Mouse (Mus musculus) kidney, adult 11 months (tissue): ENCODE results near the gene Slco4c1.

Experiments
- DNase-seq: peaks from one replicate; pipeline ENCODE4 v3.0.0; 2022

The Slco4c1 gene

GRCm38 (mm10) chr1:96871528-96872360 lies at the start of gene Slco4c1:
Slco4c1 (minus strand) TSS chr1:96872171.
- peak; percentile 55 for DNase-seq

GRCm38 (mm10) chr1:96917333-96917732 lies 45.4 kb upstream of the Slco4c1 start:
- DNase-seq, result no peak

- DNase-seq, result no peak
These were observed 11.8 kb upstream of the Slco4c1 start for GRCm38 (mm10) chr1:96883788-96884187.

GRCm38 (mm10) chr1:96878572-96878971 lies 6.6 kb upstream of the Slco4c1 start:
- DNase-seq, result no peak

GRCm38 (mm10) chr1:96876076-96876475 lies 4.1 kb upstream of the Slco4c1 start:
- DNase-seq, result no peak

GRCm38 (mm10) chr1:96874636-96875035 lies 2.7 kb upstream of the Slco4c1 start:
- DNase-seq, result no peak

- DNase-seq, result no peak
These were observed 356 bp upstream of the Slco4c1 start for GRCm38 (mm10) chr1:96872361-96872693.

GRCm38 (mm10) chr1:96870764-96871307 lies 1.1 kb downstream of the Slco4c1 start:
- DNase-seq, result no peak

- no peak for DNase-seq
These were observed 3.2 kb downstream of the Slco4c1 start for GRCm38 (mm10) chr1:96868722-96869121.

- no peak for DNase-seq
These were observed 6.0 kb downstream of the Slco4c1 start for GRCm38 (mm10) chr1:96866002-96866401.

- no peak for DNase-seq
These were observed 7.9 kb downstream of the Slco4c1 start for GRCm38 (mm10) chr1:96864120-96864519.

GRCm38 (mm10) chr1:96859995-96860684 lies 11.8 kb downstream of the Slco4c1 start:
- DNase-seq, result no peak

GRCm38 (mm10) chr1:96853541-96853940 lies 18.4 kb downstream of the Slco4c1 start:
- peak; percentile 57 for DNase-seq

GRCm38 (mm10) chr1:96849101-96849500 lies 22.9 kb downstream of the Slco4c1 start:
- DNase-seq, result no peak

GRCm38 (mm10) chr1:96848606-96849005 lies 23.4 kb downstream of the Slco4c1 start:
- no peak for DNase-seq

GRCm38 (mm10) chr1:96846727-96847126 lies 25.2 kb downstream of the Slco4c1 start:
- DNase-seq, result no peak

- no peak for DNase-seq
These were observed 66.7 kb downstream of the Slco4c1 start for GRCm38 (mm10) chr1:96805287-96805727.

GRCm38 (mm10) chr1:96801595-96801994 lies 70.4 kb downstream of the Slco4c1 start:
- no peak for DNase-seq

- DNase-seq, result no peak
These were observed 77.3 kb downstream of the Slco4c1 start for GRCm38 (mm10) chr1:96794690-96795089.

- no peak for DNase-seq
These were observed 77.7 kb downstream of the Slco4c1 start for GRCm38 (mm10) chr1:96794290-96794689.

GRCm38 (mm10) chr1:96789268-96789667 lies 82.7 kb downstream of the Slco4c1 start:
- DNase-seq, result no peak

GRCm38 (mm10) chr1:96774174-96774573 lies 97.8 kb downstream of the Slco4c1 start:
- no peak for DNase-seq

GRCm38 (mm10) chr1:96773712-96774111 lies 98.3 kb downstream of the Slco4c1 start:
- DNase-seq, result no peak

- no peak for DNase-seq
These were observed 101.7 kb downstream of the Slco4c1 start for GRCm38 (mm10) chr1:96770283-96770682.
